Mouse (Mus musculus): ENCODE measurements at regions not wholly inside any gene's neighbourhood (a gene's known extent, or its start where the extent isn't known, plus 50 kb on each side); places are given as distances from the start of the nearest gene placed in this dataset.

DNA sequence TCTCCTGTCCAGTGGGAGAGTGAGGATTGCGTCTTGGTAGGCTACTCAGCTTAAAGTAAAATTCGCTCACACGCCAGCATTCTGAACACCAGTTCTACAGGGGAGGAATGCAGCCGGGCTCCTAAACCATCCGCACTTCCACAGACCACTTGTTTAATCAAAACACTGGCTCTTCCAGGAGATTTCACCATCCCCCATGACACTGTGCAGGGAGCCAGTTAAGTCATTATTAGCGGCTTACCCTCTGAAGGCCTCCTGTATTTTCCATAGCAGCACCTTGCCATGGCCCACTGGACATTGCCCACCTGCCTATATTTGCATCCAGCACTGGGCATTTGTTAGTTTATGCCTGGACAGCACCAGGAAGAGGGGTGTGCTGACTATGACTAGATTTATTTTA, 355.5 kb downstream of the Cdh26 start:
- Histone ChIP-seq H3K4me2 (replicated peaks; ENCODE audit: low read depth, low read length, severe bottlenecking) (no peak overlapping the region), H3K27me3 (ENCODE audit: control insufficient read depth, insufficient read depth, low read length) (no peaks in the 10 kb centered on the region), H3K9ac (ENCODE audit: low read depth, low read length, severe bottlenecking) (no peak overlapping the region), H3K36me3 (ENCODE audit: control insufficient read depth, insufficient read depth, low read length) (no peaks in the 10 kb centered on the region), H3K9me3 (ENCODE audit: control insufficient read depth, low read length) (no peaks in the 10 kb centered on the region), H3K4me1 (ENCODE audit: control insufficient read depth, insufficient read depth, low read length) (no peaks in the 10 kb centered on the region), H3K27ac (replicated peaks; ENCODE audit: low read depth, low read length) (no peak overlapping the region), H3K4me3 (replicated peaks; ENCODE audit: low read length) (no peak overlapping the region)
- no peak for TF ChIP-seq POLR2A (IDR thresholded peaks at IDR 0.05; ENCODE audit: borderline replicate concordance, extremely low read depth, insufficient read depth, insufficient read length)
- ATAC-seq (ENCODE audit: low FRiP score, low read depth) (no peak), DNase-seq (ENCODE audit: low spot score) (no peak)
- 59% methylated on average over 6 of the region's 6 CpGs for WGBS

DNA sequence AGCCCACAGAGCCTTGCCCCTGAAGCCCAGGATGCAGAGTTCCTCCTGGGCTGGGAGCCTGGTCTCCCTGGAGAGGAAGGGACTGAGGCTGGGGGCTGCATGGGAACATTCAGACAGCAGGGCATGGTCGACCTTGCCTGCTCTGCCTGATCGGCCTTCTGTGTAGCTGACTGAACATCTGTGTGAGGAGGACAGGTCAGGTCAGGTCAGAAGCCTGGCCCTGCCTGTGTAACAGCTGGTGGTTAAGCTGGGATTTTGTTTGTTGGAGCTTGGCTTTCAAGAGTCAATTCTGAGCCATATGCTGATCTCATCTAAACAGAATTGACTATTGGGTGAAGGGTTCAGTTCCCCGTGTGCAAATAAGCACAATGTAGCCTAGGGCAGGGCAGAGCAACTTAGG, 365.5 kb downstream of the Cdh26 start:
- Histone ChIP-seq H3K4me2 (replicated peaks; ENCODE audit: low read depth, low read length, severe bottlenecking) (no peak overlapping the region), H3K36me3 (ENCODE audit: control insufficient read depth, insufficient read depth, low read length) (no peaks in the 10 kb centered on the region), H3K27me3 (ENCODE audit: control insufficient read depth, insufficient read depth, low read length) (no peaks in the 10 kb centered on the region), H3K4me1 (ENCODE audit: control insufficient read depth, insufficient read depth, low read length) (no peaks in the 10 kb centered on the region), H3K9ac (ENCODE audit: low read depth, low read length, severe bottlenecking) (no peak overlapping the region), H3K4me3 (replicated peaks; ENCODE audit: low read length) (no peak overlapping the region), H3K9me3 (ENCODE audit: control insufficient read depth, low read length) (no peaks in the 10 kb centered on the region), H3K27ac (replicated peaks; ENCODE audit: low read depth, low read length) (no peak overlapping the region)
- no peak for TF ChIP-seq POLR2A (IDR thresholded peaks at IDR 0.05; ENCODE audit: borderline replicate concordance, extremely low read depth, insufficient read depth, insufficient read length)
- ATAC-seq (ENCODE audit: low FRiP score, low read depth) (no peak), DNase-seq (ENCODE audit: low spot score) (no peak)
- WGBS: 54% methylated on average over 3 of the region's 3 CpGs

GRCm38 (mm10) chr2:178801464-178801863, 371.1 kb downstream of the Cdh26 start:
- WGBS: 55% methylated on average over 10 of the region's 12 CpGs
- Histone ChIP-seq H3K4me3 (replicated peaks; ENCODE audit: low read length) (no peak overlapping the region), H3K9ac (ENCODE audit: low read depth, low read length, severe bottlenecking) (no peak overlapping the region), H3K36me3 (ENCODE audit: control insufficient read depth, insufficient read depth, low read length) (no peaks in the 10 kb centered on the region), H3K4me2 (replicated peaks; ENCODE audit: low read depth, low read length, severe bottlenecking) (no peak overlapping the region), H3K9me3 (ENCODE audit: control insufficient read depth, low read length) (no peaks in the 10 kb centered on the region), H3K27ac (replicated peaks; ENCODE audit: low read depth, low read length) (no peak overlapping the region), H3K4me1 (ENCODE audit: control insufficient read depth, insufficient read depth, low read length) (no peaks in the 10 kb centered on the region), H3K27me3 (ENCODE audit: control insufficient read depth, insufficient read depth, low read length) (no peaks in the 10 kb centered on the region)
- DNase-seq (ENCODE audit: low spot score): no peak
- ATAC-seq (ENCODE audit: low FRiP score, low read depth): no peak
- no peak for TF ChIP-seq POLR2A (IDR thresholded peaks at IDR 0.05; ENCODE audit: borderline replicate concordance, extremely low read depth, insufficient read depth, insufficient read length)

DNA sequence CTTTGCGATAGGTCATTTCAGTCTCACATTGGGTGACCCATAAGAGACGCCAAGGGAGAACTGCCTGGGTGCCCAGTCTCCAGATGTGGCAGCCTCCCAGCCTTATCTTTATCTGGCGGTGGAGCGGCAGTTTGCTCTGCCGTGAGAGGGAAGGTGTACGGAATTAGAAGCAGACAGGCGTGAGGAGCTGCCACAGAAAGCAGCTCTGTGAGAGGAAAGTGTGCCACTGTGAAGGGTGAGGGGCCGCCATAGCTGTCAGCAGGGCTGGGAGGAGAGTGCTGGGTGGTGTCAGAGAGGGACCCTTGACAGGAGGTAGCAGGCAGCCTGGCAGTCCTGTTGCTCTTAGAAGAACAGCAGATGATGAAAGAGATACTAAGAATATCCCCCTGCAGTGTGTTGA, 375.0 kb downstream of the Cdh26 start:
- no peak for DNase-seq (ENCODE audit: low spot score)

DNA sequence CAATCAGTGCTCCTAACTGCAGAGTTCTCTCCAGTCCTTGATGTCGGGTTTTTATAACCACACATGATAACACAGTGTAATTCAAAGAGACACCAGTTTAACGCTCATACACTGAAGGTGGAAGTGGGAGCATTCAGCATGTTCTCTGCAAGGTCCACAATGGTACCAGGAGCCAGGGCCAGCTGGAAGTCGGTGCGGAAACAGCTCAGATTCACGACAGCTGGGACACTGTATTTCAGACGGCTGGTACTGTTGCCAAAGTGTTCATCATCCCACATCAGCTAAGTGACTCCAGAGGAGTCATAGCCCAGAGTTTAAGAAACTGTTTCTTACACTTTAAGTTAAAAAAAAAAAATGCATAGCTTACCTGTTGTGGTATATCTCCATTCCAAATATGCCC, 391.2 kb downstream of the Cdh26 start:
- Histone ChIP-seq H3K27me3 (ENCODE audit: control insufficient read depth, insufficient read depth, low read length) (no peaks in the 10 kb centered on the region), H3K4me2 (replicated peaks; ENCODE audit: low read depth, low read length, severe bottlenecking) (no peak overlapping the region), H3K4me3 (replicated peaks; ENCODE audit: low read length) (no peak overlapping the region), H3K36me3 (ENCODE audit: control insufficient read depth, insufficient read depth, low read length) (no peaks in the 10 kb centered on the region), H3K4me1 (ENCODE audit: control insufficient read depth, insufficient read depth, low read length) (no peaks in the 10 kb centered on the region), H3K9me3 (ENCODE audit: control insufficient read depth, low read length) (no peaks in the 10 kb centered on the region), H3K27ac (replicated peaks; ENCODE audit: low read depth, low read length) (no peak overlapping the region), H3K9ac (ENCODE audit: low read depth, low read length, severe bottlenecking) (no peak overlapping the region)
- WGBS: 60% methylated on average over 6 of the region's 6 CpGs
- DNase-seq (ENCODE audit: low spot score): no peak
- no peak for ATAC-seq (ENCODE audit: low FRiP score, low read depth)
- TF ChIP-seq POLR2A (IDR thresholded peaks at IDR 0.05; ENCODE audit: borderline replicate concordance, extremely low read depth, insufficient read depth, insufficient read length): no peak

More for the DNA sequence above, 375.0 kb downstream of the Cdh26 start:
- no peaks in the 10 kb centered on the region for H3K9me3 ChIP-seq (ENCODE audit: control insufficient read depth, low read length)
- 61% methylated on average over 8 of the region's 8 CpGs for WGBS
- no peak for TF ChIP-seq POLR2A (IDR thresholded peaks at IDR 0.05; ENCODE audit: borderline replicate concordance, extremely low read depth, insufficient read depth, insufficient read length)
- H3K4me3 ChIP-seq (replicated peaks; ENCODE audit: low read length): no peak overlapping the region
- H3K27ac ChIP-seq (replicated peaks; ENCODE audit: low read depth, low read length): no peak overlapping the region
- no peaks in the 10 kb centered on the region for H3K36me3 ChIP-seq (ENCODE audit: control insufficient read depth, insufficient read depth, low read length)
- no peak overlapping the region for H3K4me2 ChIP-seq (replicated peaks; ENCODE audit: low read depth, low read length, severe bottlenecking)
- H3K4me1 ChIP-seq (ENCODE audit: control insufficient read depth, insufficient read depth, low read length): no peaks in the 10 kb centered on the region
- H3K27me3 ChIP-seq (ENCODE audit: control insufficient read depth, insufficient read depth, low read length): no peaks in the 10 kb centered on the region
- no peak overlapping the region for H3K9ac ChIP-seq (ENCODE audit: low read depth, low read length, severe bottlenecking)
- ATAC-seq (ENCODE audit: low FRiP score, low read depth): no peak

DNA sequence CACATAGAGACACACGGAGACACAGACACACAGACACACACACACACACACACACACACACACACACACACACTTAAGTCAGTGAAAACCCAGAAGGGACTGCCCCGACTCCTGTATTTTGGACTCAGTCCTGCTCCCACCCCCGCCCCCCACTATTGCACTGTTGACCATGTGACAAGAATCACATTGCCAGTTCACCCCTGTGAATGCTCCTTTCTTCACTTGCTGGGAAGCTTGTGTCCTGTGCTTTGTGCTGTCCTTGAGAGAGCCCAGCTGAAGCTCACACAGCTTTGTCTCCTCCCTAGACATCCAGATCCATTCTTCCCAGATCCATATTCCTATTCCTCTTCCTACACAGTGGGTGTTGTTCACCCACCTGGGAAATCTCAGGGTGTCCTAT, 400.0 kb downstream of the Cdh26 start:
- Histone ChIP-seq H3K27ac (replicated peaks; ENCODE audit: low read depth, low read length) (no peak overlapping the region), H3K4me1 (ENCODE audit: control insufficient read depth, insufficient read depth, low read length) (no peaks in the 10 kb centered on the region), H3K4me2 (replicated peaks; ENCODE audit: low read depth, low read length, severe bottlenecking) (no peak overlapping the region), H3K9me3 (ENCODE audit: control insufficient read depth, low read length) (no peaks in the 10 kb centered on the region), H3K36me3 (ENCODE audit: control insufficient read depth, insufficient read depth, low read length) (no peaks in the 10 kb centered on the region), H3K4me3 (replicated peaks; ENCODE audit: low read length) (no peak overlapping the region), H3K9ac (ENCODE audit: low read depth, low read length, severe bottlenecking) (no peak overlapping the region), H3K27me3 (ENCODE audit: control insufficient read depth, insufficient read depth, low read length) (no peaks in the 10 kb centered on the region)
- TF ChIP-seq POLR2A (IDR thresholded peaks at IDR 0.05; ENCODE audit: borderline replicate concordance, extremely low read depth, insufficient read depth, insufficient read length): no peak
- DNase-seq (ENCODE audit: low spot score): no peak
- 78% methylated on average over 3 of the region's 3 CpGs for WGBS
- no peak for ATAC-seq (ENCODE audit: low FRiP score, low read depth)

Measured in limb, embryonic 14.5 days (tissue).